Mouse (Mus musculus): ENCODE measurements at regions not wholly inside any gene's neighbourhood (a gene's known extent, or its start where the extent isn't known, plus 50 kb on each side); places are given as distances from the start of the nearest gene placed in this dataset.

DNA sequence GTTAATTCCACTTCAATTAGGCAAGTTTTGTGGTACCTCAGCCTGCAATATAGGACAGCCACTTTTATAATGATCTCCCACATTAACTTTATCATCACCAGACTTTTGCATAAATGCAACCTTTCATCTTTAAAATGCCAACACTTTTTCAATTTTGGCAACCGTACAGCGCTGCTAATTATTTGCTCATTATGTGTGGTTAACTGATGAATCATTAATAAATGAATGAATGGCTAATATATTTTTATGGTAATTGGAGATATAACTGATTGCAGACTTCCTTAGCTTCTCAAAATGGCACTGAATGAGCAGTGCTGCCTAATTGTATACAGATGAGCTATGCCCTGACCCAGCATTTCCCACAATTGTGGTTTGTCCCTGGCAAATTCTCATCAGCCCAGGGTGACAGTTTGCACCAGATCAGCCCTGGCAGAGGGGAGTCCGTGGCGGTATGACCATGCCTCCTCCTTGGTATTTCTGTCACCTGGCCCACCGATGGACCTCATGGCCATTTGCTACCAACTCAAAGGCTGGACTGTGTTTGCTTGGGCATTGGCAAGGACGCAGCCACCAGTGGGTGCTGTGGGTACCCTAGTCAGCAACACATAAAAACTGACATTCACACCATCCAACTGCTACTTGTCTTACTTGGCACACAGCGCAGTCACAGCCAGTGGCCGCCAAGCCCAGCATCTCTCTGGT is 173.7 kb upstream of the Lmo4 start:
- DNase-seq = no peak

DNA sequence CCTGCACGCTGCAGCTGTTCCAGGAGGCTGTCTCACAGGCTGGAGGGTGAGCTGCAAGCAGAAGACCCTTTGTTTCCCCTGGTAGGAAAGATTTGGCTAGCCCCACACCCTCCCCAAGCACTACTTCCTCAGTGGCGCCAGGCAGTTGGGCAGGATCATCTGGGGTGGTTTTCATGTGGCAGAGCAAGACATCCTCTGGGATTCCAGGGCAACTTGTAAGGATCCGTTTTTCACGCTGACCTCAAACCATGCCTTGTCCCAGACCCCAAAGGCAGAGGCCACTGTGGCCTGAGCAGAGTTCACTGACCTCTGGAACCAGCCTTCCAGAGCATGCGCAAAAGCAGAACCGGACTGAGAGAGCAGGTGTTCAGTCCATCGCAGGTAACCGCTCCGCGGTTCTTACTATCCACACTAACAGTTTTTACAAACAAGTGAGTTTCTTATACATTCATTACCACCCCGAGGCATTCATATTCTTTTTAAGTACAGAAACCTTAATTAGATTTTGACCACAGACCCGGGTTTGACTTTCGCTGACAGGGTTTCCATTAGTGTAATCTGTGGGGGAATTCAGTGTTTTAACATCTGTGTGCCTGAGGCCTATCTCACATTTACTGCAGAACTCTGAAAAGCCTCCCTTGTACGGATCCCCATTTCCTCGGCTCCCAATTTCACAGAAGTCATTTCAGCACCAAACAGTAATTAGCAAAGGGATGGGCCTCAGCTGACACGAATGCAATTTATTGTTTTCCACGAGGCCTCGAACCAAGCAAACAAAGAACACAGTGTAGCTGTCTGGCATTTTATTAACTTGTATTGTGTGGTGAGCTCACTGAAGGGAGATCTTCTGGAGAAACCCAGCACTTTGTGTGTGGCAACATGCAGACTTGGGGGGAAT is 172.9 kb upstream of the Lmo4 start:
- no peak for DNase-seq

DNA sequence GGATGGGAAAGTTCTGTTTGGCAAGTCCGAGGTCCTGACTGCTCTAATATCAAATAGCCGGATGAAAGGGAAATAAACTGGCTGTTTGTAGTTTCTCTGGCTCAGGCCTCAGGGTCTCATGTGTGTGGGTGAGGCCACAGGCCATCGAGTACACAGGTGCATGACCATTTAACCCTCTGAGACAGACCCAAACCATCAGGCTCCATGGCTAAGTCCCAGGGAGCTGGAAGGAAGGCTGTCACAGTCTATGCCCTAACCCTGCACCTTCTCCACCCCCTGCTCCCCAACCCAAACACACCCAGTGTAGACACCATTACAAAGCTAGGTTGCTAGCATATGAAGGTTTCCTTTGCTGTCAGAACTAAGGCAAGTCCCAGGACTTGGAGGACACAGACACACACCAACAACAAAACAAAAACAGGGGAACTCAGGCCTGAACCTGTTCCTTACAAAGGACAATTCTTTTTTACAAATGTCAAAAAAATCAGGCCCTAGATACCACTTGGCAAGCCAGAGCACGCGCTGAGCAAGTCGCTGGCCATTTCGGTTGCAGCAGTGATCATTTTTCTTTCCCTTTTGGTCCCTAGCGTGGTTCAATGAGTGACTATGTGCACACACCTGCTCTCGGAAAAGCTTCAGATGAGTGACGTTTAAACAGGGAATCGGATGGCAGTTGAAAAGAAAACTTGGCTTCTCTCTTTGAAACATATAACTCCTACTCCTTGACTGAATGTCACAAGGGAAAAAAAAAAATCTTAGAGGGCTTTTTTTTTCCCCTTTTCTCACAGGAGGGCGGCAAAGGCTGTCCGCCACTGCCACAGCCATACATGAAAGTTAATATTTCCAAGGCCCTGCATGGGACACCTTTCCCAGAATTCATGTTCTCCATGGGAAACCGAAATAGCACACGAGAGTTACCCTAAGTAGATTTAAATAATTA is 171.7 kb upstream of the Lmo4 start:
- no peak for DNase-seq

DNA sequence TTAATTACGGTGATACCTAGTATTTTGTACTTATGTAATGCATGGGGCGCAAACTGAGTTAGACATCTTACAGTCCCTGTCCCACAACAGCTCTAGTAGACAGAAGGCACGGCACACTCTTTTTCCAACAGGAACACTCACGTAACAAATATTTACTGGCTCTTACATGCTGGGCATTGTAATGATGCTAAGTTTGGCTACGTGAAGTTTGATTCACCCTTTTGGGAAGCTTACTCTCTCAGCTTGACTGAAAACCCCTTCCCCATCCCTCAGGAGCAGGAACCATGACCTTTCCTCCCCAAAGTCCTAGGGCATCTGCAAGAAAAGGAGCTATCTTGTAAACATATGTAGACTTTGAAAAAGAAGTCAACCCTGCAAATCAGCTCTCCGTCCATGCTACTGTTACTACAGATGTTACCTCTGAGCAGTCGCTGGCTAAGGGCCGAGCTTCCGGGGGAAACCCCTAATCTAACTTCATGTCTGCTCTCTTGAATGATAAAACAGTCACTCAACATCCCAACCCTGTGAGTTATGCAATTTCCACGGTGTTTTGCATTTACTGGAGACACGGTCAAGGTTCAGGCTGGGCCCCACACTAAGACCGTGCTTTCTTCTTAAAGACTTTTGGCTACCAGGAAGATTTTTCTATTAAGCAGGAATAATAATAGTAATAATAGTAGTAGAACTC is 170.8 kb upstream of the Lmo4 start:
- DNase-seq = no peak

DNA sequence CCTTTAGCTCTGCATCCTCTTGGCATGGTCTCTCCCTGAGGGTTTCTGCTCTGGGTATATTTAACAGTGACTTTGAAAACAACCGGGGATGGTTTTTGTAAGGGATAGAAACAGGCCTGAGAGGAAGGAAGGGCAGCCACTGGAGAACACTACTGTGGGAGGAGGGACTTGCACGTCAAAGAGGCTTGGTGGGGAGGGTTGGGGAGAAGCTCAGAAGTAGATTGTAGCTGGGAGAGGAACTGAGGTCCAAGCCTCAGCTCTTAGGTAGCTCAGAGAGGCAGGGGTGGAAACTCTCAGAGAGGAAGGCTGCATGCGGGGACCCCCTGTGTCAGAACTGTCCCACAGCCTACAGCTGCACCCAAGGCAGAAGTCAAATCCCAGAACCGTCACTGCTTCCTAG is 163.3 kb upstream of the Lmo4 start:
- no peak for DNase-seq

DNA sequence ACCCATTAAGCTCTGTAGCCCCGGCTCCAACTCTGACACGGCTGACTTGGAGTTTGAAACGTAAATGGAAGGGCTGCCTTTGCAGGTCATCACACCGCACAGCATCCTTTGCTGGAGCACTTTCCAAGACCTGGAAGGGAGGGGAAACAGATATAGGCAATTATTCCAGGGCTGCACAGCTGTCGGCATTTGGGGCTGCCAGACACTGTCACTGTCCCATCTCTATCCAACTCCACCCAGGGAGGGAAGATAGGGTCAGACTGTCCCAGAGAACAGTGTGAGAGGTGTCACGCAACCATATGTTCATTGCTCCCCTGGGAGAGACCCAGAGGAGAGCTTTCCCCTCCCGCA is 162.7 kb upstream of the Lmo4 start:
- no peak for DNase-seq

DNA sequence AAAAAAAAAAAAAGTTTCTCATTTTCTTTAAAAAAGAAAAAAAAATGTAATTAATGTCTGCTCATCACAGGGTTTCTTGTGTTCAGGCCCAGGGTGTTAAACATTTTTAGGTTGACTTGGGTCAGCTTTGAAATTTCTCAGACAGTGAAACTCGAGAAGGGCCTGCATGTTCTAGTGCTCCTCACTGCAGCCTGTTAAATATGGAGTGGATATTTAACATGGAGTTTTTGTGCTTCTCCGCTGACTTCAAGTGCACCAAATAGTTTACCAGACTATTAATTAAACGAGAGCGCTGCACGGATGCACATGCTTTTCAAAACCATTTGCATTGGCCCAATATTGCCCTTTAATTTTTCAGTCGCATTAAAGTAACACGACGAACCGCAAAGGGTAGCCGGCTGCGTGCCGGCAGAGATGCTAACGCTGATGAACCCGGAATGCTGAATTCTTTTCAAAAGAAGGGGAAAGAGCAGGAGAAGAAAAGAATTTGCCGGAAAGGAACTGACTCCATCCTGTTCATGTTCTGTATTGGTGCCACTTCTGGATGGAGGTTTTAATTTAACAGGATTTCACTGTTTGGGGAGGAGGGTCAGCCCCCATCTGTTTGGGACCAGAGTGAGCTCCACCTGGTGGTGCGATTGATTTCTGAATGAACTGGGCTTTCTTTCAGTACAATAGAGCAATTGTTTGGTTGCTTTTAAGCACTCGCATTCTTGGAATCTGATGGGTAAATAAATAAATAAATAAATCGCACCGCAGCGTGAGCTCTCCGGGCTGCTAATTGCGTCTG is 162.2 kb upstream of the Lmo4 start:
- peak; percentile 17 to 49 for DNase-seq

DNA sequence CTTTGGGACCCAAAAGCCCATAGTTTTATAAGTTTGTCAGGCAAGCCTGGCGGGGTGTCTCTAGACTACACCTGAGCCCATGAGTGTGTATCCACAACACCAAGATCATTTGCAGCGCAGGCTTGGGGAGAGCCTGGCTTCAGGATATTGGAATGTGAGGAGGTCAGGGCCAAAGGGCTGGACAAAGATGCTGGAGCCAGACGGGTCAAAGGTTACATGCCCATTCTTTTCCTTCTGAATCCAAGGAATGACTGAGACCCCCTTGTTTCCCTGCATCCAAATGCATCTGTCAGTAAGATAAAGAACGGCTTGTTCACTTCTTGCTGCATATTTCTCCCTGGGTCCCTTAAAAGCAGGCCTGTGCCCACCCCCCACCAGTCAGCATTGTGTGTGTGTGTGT is 160.9 kb upstream of the Lmo4 start:
- DNase-seq = no peak

DNA sequence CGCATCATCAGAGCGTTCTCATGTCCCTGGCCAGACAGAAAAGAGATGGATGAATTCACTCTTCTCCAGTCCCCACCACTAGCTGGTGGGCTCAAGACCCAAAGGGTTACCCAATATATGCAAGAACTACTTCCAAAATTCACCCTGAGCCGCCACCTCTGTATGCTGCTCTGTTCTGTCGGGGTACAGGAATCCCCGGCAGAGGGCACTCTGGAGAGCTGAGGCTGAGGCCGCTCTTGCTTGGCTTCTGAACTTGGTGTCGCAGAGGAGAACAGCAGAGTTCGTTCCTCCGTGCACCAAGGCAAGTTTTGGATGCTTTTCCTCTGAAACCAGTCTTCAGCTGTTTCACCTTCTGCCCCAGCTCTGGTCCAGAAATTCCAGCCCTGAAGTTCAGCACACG is 157.5 kb upstream of the Lmo4 start:
- peak; percentile 21 to 57 for DNase-seq

DNA sequence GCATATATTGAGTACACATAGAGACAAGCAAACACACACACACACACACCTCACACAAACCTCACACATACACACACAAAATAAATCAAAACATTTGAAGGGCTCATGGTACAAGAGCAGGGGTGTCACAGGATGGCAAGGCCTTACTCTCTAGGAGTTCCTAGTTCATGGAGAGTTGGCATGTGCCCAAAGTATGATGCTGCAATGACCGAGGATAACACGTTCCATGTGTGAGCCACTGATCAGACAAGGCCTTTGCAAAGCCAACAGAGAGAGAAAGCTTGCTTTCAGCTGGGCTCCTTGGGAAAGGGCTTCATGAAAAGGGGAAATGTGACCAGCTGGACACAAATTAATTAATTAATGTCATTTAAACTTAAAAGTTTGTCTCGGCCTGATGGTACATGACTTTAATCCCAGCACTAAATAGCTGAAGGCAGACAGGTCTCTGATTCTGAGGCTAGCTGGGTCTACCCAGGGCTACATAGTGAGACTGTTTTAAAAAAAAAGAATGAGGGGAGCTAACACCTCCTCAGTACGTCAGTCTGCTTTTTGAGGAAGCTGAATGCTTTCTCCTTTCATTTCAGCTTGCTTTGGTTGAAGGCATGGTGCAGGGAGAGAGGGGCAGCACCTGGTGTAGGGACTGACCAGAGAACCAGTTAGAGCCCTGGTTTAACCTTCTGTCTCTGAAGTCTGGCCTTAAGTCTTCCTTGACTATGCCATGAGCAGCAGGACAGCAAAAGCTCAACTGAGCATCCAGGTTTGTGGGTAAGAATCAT is 156.4 kb upstream of the Lmo4 start:
- no peak for DNase-seq

DNA sequence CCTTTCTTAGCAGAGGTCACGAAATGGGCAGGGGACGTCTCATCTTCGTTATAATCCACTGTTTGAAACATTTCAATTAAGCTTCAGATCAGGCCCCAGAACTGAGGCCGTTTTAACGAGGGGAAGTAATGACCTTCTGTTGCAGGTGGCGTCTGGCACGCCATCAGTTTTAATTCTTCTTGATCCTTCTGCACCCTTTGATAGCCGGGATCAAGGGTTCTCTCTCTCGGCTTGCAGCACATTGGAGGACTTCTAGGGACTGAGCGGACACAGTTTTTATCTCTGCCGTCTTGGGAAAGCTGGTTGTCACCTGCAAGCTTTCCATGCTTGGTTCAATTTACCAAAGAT is 151.9 kb upstream of the Lmo4 start:
- DNase-seq = no peak

DNA sequence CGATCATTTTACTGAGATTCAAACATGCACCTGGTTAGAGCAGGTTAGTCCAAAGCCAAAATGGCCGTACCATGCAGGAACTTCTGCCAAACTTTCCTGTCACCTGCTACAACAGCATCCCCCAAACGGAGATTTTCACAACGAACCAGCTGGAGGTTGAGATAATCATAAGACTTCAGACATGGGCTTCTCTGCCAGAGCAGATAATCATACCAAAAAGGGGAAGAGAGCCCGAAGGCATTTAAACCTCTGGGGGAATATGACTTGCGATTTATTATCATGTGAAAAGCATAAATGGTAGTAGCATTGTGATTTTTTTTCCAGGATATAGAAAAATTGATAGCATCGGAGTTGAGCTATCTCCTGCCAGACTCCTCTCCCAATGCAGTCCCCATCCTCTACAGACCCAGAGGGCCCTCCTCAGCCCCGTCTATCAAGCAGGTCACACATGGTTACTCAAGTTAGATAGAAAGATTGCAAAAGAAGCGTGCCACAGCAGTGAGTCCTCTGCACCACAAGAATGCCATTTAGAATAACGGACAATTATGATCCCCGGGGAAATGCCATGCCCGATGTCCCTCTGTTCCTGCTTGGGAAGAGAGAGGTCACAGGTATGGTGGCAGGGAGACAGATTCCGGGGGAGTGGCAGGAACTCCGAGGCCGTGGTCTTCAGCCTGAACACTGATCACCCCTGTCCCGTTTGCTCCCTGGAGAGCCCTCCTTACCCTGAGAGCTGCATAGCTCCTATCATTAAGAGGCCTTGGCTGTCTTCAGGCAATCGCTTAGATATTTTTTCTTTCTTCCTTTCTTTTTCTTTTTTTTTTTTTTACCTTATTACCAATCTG is 151.3 kb upstream of the Lmo4 start:
- no peak for DNase-seq

DNA sequence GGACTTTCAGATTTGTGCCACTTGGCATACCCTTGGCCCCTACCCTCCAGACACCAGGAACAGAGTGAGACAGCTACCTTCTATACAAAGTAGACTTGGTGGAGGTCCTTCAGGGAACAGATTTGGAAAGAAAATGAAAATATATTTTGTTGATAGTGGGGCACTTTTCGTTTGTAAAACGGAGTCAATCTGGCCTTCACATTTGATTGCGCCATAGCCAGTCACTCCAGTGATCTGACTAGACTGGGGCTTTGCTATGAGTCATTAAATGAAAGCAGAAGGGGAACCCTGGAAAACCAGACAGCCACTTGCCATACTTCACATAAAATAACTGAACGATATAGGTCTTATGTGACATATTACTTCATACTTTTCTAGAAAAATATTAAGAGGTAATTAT is 147.5 kb upstream of the Lmo4 start:
- DNase-seq = no peak

DNA sequence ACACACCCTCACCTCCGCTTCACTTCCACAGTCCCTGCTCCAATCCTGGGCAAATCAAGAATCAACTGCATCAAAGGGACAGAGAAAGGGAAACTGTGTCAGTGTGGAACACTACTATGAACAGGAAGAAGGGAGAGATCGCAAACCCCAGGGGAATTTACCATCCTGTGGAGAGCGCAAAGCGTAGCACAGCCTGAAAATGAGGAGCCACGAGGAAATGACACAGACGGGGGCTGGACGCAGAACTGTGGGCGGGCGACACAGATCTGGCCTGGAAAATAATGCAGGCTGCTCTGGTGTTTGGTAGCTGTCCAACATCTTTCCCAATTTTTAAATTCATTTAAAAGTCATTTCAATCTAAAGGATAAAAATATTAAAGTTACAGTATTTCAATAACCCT is 143.4 kb upstream of the Lmo4 start:
- no peak for DNase-seq

DNA sequence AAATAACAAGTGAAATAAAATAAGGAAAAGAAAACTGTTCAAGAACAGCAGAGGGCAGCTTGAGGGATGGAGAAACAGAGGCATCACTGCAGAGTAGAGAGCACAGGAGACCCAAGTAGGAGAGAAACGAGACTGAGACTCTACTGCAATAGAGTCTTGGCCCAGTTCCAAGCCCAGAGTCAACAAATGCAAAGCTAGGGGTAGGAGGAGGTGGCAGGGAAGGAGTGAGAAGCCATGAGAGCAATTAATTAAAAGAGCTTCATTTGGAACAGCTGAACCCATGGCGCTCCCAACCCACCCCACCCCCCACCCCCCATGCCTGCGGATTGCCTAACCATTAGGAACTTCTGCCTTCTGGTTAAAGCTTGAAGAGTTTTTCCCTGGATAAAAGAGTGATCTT is 130.2 kb upstream of the Lmo4 start:
- no peak for DNase-seq

DNA sequence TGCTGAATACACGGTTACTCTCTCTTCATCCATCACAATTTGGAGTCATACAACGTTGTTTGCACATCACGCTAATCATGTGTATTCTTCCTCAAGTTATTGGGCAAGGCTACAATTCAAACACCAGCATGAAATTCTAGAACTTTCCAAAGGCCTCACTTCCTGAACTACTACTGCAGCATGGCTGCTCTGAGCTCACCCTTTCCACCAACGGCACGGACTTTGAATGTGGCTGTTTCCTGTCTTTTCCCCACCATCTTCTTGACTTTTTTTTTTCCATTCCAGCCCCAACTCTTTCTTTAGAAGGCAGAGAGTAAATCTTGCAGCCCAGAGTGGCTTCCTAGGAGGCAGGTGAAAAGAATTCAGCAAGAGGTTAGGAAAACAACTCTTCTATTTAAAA is 129.2 kb upstream of the Lmo4 start:
- no peak for DNase-seq

DNA sequence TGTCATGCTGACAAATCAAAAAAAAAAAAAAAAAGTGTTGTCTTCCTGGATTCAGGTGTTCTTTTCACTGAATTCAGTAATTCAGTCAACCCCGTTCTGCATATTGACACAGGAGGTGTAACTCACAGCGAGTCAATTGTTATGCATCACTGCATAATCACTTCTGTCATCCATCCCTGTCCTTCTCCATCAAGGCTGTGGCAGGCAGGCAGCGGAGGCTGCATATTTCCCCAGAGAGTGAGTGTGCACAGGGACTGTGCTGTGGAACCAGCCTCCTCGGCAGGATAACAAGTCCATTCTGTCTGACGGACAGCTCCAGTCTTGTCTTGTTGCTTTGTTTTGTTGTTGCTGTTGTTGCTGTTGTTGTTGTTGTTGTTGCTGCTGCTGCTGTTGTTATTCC is 127.3 kb upstream of the Lmo4 start:
- DNase-seq = no peak

DNA sequence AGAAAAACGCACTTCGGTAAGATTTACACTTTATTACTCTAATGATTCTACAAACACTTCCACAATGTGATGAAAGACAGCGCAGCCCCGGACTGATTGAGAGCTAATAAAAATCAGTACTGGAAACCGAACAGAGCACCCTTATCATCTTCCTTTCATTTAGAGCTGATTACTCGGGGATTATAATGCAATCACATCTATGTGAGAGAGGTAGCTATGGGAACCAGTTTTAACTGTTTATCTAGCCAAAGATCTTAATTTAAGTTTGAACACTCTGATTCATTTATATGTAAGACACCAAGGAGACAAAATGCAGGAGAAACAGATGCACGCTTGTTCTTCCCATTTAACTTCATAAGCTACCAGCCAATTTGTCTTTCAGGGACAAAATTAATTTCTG is 124.1 kb upstream of the Lmo4 start:
- DNase-seq = no peak

DNA sequence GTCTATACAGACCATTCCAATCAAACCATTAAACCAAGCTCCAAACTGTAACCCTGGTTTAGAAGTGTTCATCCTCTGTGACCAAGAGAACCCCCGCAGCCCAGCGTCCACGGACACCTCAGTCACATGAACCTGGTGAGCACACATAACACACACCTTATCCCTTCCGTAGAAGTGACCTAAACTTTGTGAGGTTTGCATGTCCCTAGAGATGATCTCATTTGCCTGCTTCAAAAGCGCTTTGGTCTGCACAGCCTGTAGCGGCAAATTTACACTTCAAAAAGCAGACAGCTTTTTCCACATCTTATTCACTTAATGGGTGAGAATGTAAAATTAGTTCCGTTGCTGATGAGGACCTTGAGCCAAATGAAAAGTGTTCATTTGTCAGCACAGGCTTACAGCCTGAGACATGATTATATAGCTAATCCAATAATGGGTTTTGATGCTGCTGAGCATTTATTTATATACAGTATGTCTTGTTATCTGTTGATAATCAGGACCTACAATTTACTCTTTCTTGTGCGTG is 122.3 kb upstream of the Lmo4 start:
- no peak for DNase-seq

DNA sequence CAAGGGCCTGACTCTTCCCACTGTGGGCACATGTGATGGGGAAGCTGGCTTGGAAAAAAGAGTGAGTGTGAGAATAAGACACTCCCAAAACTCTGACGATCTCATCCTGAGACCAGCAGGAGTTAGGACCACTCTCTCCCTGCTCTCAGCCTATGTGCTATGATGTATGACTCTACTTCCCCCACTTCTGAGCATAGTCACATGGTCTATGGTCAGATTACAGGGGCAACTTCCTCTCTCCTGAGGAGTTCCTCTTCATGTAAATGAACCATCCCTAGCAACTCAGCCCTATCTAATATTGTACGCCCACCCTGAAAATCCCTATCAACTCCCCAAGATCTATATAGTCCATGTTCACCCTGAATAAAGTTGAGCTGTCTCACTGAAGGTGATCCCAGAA is 120.0 kb upstream of the Lmo4 start:
- DNase-seq = no peak
